10 mouse cellular contexts compared by ENCODE assay signal in the genomic region with DNA sequence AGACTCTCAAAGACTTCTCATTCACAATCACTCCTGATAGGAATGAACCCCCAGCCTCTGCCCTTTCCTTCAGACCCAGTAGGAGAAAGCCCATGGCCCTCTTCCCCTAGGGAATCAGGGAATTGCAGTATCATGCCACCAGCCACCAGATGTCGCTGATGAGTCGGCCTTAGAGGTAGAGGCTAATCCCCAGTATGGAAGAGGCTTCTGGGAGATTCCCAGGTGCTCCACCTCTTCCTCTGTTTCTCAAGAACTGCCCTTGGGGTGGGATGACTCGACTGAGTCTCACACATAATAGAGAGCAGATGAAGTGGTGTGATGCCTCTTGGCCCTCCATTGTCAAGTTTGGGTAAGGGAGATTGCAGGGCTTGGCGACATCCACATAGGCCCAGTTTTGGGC. TPM values are rescaled to one million over a fixed set of nuclear protein-coding genes. Genes with fewer than 3 reads are reported as not detected.
A peak's percentile ranks its signal among the peaks of the same experiment; 100 is the strongest.
DNase-seq lines count a peak whose midpoint lies in the region; ATAC-seq and TF ChIP-seq lines count a peak whose summit lies in the region.
"Had no signal": no experiment of that assay in that cellular context is flagged by ENCODE, and none has a peak within 500 bp of the region (broad histone marks: within the 10 kb centered on the region; RNA-seq: fewer than 3 reads in every experiment).

No protein-coding gene starts in this region.

- no peak overlapping the region for H3K9ac ChIP-seq in neural tube, embryonic 15.5 days (replicated peaks)
- H3K9ac ChIP-seq in heart, postnatal 0 days (replicated peaks; ENCODE audit: low read depth, low read length): no peak overlapping the region
- H3K9ac ChIP-seq: heart, embryonic 15.5 days; neural tube, embryonic 13.5 days had no signal

- H3K27ac ChIP-seq in neural tube, embryonic 15.5 days (replicated peaks): no peak overlapping the region
- H3K27ac ChIP-seq in heart, postnatal 0 days (ENCODE audit: low read depth): no peak overlapping the region
- H3K27ac ChIP-seq: heart, embryonic 15.5 days; neural tube, embryonic 13.5 days had no signal

- TF ChIP-seq EP300 in heart, postnatal 0 days (IDR thresholded peaks at IDR 0.05; ENCODE audit: low read depth): no peak

- 0 out of 2 replicates have a peak, but pooled peaks cover 11% of the 10 kb centered on the region for H3K27me3 ChIP-seq in neural tube, embryonic 15.5 days (replicated peaks)
- 0 out of 2 replicates have a peak, but pooled peaks cover 7% of the 10 kb centered on the region for H3K27me3 ChIP-seq in heart, postnatal 0 days (ENCODE audit: control insufficient read depth, insufficient read depth, low read length)

- H3K36me3 ChIP-seq in neural tube, embryonic 15.5 days: no peaks in the 10 kb centered on the region
- H3K36me3 ChIP-seq in heart, postnatal 0 days (replicated peaks; ENCODE audit: control insufficient read depth, insufficient read depth, low read length): no peaks in the 10 kb centered on the region
- H3K36me3 ChIP-seq: heart, embryonic 15.5 days; neural tube, embryonic 13.5 days had no signal

- H3K4me3 ChIP-seq in neural tube, embryonic 15.5 days (replicated peaks): no peak overlapping the region
- H3K4me3 ChIP-seq in heart, postnatal 0 days (ENCODE audit: low read depth, low read length): no peak overlapping the region
- H3K4me3 ChIP-seq: heart, embryonic 15.5 days; neural tube, embryonic 13.5 days had no signal

- peak; percentile 97 for TF ChIP-seq CTCF in heart, postnatal 0 days (IDR thresholded peaks at IDR 0.05; ENCODE audit: low read depth)

- peak; percentile 73 to 81 for DNase-seq in adrenal gland, adult 18-20 months (ENCODE audit: low spot score in 2 of 2)
- no peak for DNase-seq in adrenal gland, adult 8-10 months
- DNase-seq in neural tube, embryonic 10.5 days (ENCODE audit: extremely low spot score, low spot score): peak; percentile 68
- DNase-seq in cerebellum, postnatal 10 days: peak; percentile 81 to 85
- DNase-seq in heart, postnatal 0 days (ENCODE audit: low spot score): peak; percentile 68
- DNase-seq in lung, adult 18-20 months: peak; percentile 70 to 75
- peak; percentile 85 for DNase-seq in right cerebral cortex, postnatal 4 days

- WGBS in neural tube, embryonic 15.5 days: 26% methylated on average over 4 of the region's 4 CpGs
- 26% methylated on average over 4 of the region's 4 CpGs for WGBS in heart, postnatal 0 days

- peaks cover 36% of the 10 kb centered on the region for H3K4me1 ChIP-seq in neural tube, embryonic 15.5 days
- peaks cover 28% of the 10 kb centered on the region for H3K4me1 ChIP-seq in heart, postnatal 0 days (ENCODE audit: control insufficient read depth, insufficient read depth)

- H3K9me3 ChIP-seq in neural tube, embryonic 15.5 days (replicated peaks): no peaks in the 10 kb centered on the region
- H3K9me3 ChIP-seq in heart, postnatal 0 days (replicated peaks; ENCODE audit: control insufficient read depth, low read length): no peaks in the 10 kb centered on the region
- H3K9me3 ChIP-seq: heart, embryonic 15.5 days; neural tube, embryonic 13.5 days had no signal

- no peak overlapping the region for H3K4me2 ChIP-seq in neural tube, embryonic 15.5 days
- H3K4me2 ChIP-seq in heart, postnatal 0 days (ENCODE audit: low read depth, low read length): no peak overlapping the region
- H3K4me2 ChIP-seq: heart, embryonic 15.5 days; neural tube, embryonic 13.5 days had no signal

- no peak for ATAC-seq in neural tube, embryonic 15.5 days (ENCODE audit: low FRiP score)
- ATAC-seq in heart, postnatal 0 days (ENCODE audit: insufficient read depth, low read depth): no peak

RNA-seq across cellular contexts. Expression of a gene that starts 3.7 kb away (rescaled TPM):
- total RNA-seq in adrenal gland, adult 18-20 months (2021): 1 to 10 TPM; 1.0 to 1.4 TPM
- 1 to 10 TPM; 1.0 to 2.2 (median 1.4) TPM for total RNA-seq in adrenal gland, adult 8-10 months (2022)
- 2.0 and 2.8 TPM in 2 replicates for polyA plus RNA-seq in neural tube, embryonic 15.5 days (2015; fragmentation: Nextera tagmentation; extraction: Ambion mirVana)
- 3.2 TPM in 1 of 2 replicates, not detected in the other for total RNA-seq in heart, postnatal 0 days (2014; rRNA removed; ENCODE audit: low replicate concordance)
- 0.07 and 0.11 TPM in 2 replicates for polyA plus RNA-seq in heart, postnatal 0 days (2015; fragmentation: Nextera tagmentation; extraction: Ambion mirVana)

RNA-seq across cellular contexts. Expression of a gene that starts 9.8 kb away (rescaled TPM):
- total RNA-seq in adrenal gland, adult 18-20 months (2021): 10 to 100 TPM; 43.0 to 91.5 TPM
- total RNA-seq in adrenal gland, adult 8-10 months (2022): 100 to 1,000 TPM in 1 of 4 experiments, 10 to 100 TPM in 3; 40.0 to 103 (median 53.5) TPM
- 10.6 and 11.4 TPM in 2 replicates for polyA plus RNA-seq in neural tube, embryonic 15.5 days (2015; fragmentation: Nextera tagmentation; extraction: Ambion mirVana)
- 5.4 and 6.1 TPM in 2 replicates for total RNA-seq in heart, postnatal 0 days (2014; rRNA removed; ENCODE audit: low replicate concordance)
- 6.2 and 6.5 TPM in 2 replicates for polyA plus RNA-seq in heart, postnatal 0 days (2015; fragmentation: Nextera tagmentation; extraction: Ambion mirVana)
